Mouse (Mus musculus) stomach, embryonic 15.5 days (tissue): Measurements from ENCODE around the gene Cdk9. TPM values are rescaled to one million over a fixed set of nuclear protein-coding genes. Genes with fewer than 3 reads are reported as not detected.

Source experiments
- ATAC-seq: fragments of 200-750 bp; cut with Nextera tagmentation; 2 replicates; pipeline ENCODE4 v1.8.0; 2017; ENCODE audit warnings: low read depth, moderate number of reproducible peaks, moderate TSS enrichment; ENCODE audit not compliant: insufficient read depth, low FRiP score
- H3K27ac ChIP-seq: fragments of 300-500 bp; sonication (generic); 2 replicates; pipeline ENCODE4 v1.5.1; 2015; ENCODE audit warnings: mild to moderate bottlenecking, inconsistent platforms
- H3K27me3 ChIP-seq: fragments of 300-500 bp; sonication (generic); replicated peaks from 2 replicates; pipeline ENCODE4 v1.6.1; 2015; ENCODE audit warnings: inconsistent platforms
- H3K36me3 ChIP-seq: fragments of 300-500 bp; sonication (generic); 2 replicates; pipeline ENCODE4 v1.6.1; 2015; ENCODE audit warnings: inconsistent platforms
- H3K4me1 ChIP-seq: fragments of 300-500 bp; sonication (generic); 2 replicates; pipeline ENCODE4 v1.6.1; 2015; ENCODE audit warnings: inconsistent platforms
- H3K4me2 ChIP-seq: fragments of 300-500 bp; sonication (generic); 2 replicates; pipeline ENCODE4 v1.6.1; 2015; ENCODE audit warnings: mild to moderate bottlenecking, inconsistent platforms
- H3K4me3 ChIP-seq: fragments of 300-500 bp; sonication (generic); replicated peaks from 2 replicates; pipeline ENCODE4 v1.5.1; 2015; ENCODE audit warnings: inconsistent platforms
- H3K9ac ChIP-seq: fragments of 300-500 bp; sonication (generic); 2 replicates; pipeline ENCODE4 v1.6.1; 2015; ENCODE audit warnings: inconsistent platforms
- H3K9me3 ChIP-seq: fragments of 300-500 bp; sonication (generic); 2 replicates; pipeline ENCODE4 v1.6.1; 2016; ENCODE audit warnings: inconsistent platforms
- WGBS: fragments of 180-500 bp; shearing (Covaris S2); methylation state at CpG from one replicate; pipeline ENCODE4 v1.1.7; 2015; 5-methylcytosine and 5-hydroxymethylcytosine counted together
- polyA plus RNA-seq: library from polyadenylated mRNA; unstranded; fragments of >200 nt; fragmentation: Nextera tagmentation; extraction: Ambion mirVana; gene quantifications from 2 replicates; pipeline ENCODE4 v1.2.1, GENCODE M21; 2015

Gene Cdk9
- polyA plus RNA-seq, 1 experiment from 2014 or later: 89.8 TPM

- WGBS: 89% methylated on average over 15 of the region's 15 CpGs
- H3K36me3 ChIP-seq: peaks cover 41% of the 10 kb centered on the region
Measured at GRCm38 (mm10) chr2:32684681-32685428, 28.0 kb downstream of the Cdk9 start.

GRCm38 (mm10) chr2:32683701-32684100 is 29.2 kb downstream of the Cdk9 start:
- Histone ChIP-seq H3K4me3 (no peak overlapping the region), H3K27ac (no peak overlapping the region), H3K36me3 (peaks cover 41% of the 10 kb centered on the region), H3K27me3 (no peaks in the 10 kb centered on the region), H3K9me3 (no peaks in the 10 kb centered on the region), H3K9ac (no peak overlapping the region), H3K4me1 (peaks cover 28% of the 10 kb centered on the region), H3K4me2 (no peak overlapping the region)
- ATAC-seq: no peak
- 90% methylated on average over 10 of the region's 10 CpGs for WGBS

More at GRCm38 (mm10) chr2:32684681-32685428, 28.0 kb downstream of the Cdk9 start:
- Histone ChIP-seq H3K9ac (no peak overlapping the region), H3K4me2 (no peak overlapping the region), H3K27me3 (no peaks in the 10 kb centered on the region), H3K27ac (no peak overlapping the region), H3K4me1 (peaks cover 27% of the 10 kb centered on the region), H3K9me3 (no peaks in the 10 kb centered on the region), H3K4me3 (no peak overlapping the region)
- no peak for ATAC-seq

GRCm38 (mm10) chr2:32682721-32683417 is 30.0 kb downstream of the Cdk9 start:
- Histone ChIP-seq H3K27ac (no peak overlapping the region), H3K4me2 (no peak overlapping the region), H3K36me3 (peaks cover 40% of the 10 kb centered on the region), H3K27me3 (no peaks in the 10 kb centered on the region), H3K9ac (no peak overlapping the region), H3K4me1 (peaks cover 28% of the 10 kb centered on the region), H3K4me3 (no peak overlapping the region), H3K9me3 (no peaks in the 10 kb centered on the region)
- no peak for ATAC-seq
- WGBS: 76% methylated on average over 14 of the region's 14 CpGs

DNA sequence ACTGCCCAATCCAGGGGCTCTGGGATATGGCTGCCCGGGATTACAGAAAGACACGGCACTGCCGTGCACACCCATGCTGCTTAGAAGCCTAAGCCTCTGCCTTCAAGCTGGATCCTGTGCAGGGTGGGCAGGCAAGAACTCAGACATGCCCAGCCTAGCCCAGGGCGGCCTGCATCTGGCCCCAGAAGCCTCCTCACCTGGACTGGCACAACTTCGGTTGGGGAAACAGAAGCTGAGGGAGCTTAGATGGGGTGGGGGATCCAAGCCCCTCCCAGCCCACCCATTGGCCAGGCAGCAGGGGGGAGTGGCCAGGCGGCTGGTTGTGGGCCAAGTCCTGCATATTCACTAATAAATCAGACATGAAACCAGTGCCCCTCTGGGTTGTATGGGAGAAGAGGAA is 31.1 kb downstream of the Cdk9 start:
- Histone ChIP-seq H3K36me3 (peaks cover 33% of the 10 kb centered on the region), H3K27me3 (no peaks in the 10 kb centered on the region), H3K4me1 (peaks cover 28% of the 10 kb centered on the region), H3K9ac (no peak overlapping the region), H3K4me3 (no peak overlapping the region), H3K27ac (peak overlapping the region; percentile 65; the same call in 1 of the 2 replicates), H3K4me2 (0 out of 2 replicates have a peak overlapping the region, but pooled peaks have one; percentile 13), H3K9me3 (no peaks in the 10 kb centered on the region)
- 59% methylated on average over 6 of the region's 6 CpGs for WGBS
- peak; percentile 25 for ATAC-seq

DNA sequence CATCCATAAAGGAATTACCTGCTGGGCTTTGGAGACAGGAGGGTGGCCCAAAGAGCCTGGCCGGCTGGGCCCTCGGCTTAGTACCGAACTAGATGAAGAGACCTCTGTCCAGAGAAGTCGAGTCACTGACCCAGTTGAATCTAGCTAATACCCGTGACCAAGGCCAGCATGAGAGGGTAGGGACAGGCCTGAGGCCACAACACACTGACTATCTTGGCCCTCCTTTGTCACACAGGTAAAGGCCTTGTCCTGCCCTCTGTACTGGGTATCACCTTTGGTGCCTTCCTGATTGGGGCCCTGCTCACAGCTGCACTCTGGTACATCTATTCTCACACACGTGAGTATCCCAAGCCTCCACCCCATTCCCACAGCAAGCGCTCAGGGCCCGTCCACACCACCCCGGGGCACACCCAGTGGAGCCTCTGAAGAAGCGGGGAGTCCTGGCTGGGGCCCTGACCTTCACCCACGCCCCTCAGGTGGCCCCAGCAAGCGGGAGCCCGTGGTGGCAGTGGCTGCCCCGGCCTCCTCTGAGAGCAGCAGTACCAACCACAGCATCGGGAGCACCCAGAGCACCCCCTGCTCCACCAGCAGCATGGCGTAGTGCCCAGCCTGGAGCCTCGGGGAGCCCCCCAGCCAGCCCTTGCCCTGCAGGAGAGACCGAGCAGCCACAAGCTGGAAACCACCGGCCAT is 31.8 kb downstream of the Cdk9 start:
- H3K36me3 ChIP-seq: peaks cover 32% of the 10 kb centered on the region
- H3K4me1 ChIP-seq: peaks cover 28% of the 10 kb centered on the region
- peak overlapping the region; percentile 65 for H3K27ac ChIP-seq
- 77% methylated on average over 19 of the region's 19 CpGs for WGBS
- H3K4me2 ChIP-seq: no peak overlapping the region
- H3K9me3 ChIP-seq: no peaks in the 10 kb centered on the region
- no peak overlapping the region for H3K9ac ChIP-seq
- no peak for ATAC-seq
- no peaks in the 10 kb centered on the region for H3K27me3 ChIP-seq
- no peak overlapping the region for H3K4me3 ChIP-seq

DNA sequence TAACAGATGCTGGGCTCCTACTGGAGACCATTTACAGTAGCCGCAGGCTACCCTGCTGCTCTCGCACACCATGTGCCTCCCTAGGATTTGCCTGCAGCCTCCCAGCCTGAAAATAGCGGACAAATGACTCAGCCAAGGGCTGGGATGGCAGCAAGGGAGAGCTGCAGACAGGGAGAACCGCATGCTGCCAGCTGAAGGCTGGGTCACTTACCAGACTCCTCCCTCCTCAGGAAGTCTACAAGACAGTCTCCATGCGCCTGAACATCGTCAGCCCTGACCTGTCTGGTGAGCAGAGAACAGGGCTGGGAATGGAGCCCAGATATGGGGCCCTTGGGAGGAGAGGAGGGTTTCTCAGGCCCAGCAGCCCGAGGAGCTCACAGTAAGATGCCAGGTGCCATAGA is 32.8 kb downstream of the Cdk9 start:
- H3K4me2 ChIP-seq: no peak overlapping the region
- no peaks in the 10 kb centered on the region for H3K9me3 ChIP-seq
- H3K27me3 ChIP-seq: no peaks in the 10 kb centered on the region
- H3K36me3 ChIP-seq: peaks cover 23% of the 10 kb centered on the region
- 20% methylated on average over 7 of the region's 7 CpGs for WGBS
- peak overlapping the region; percentile 65 for H3K27ac ChIP-seq
- no peak overlapping the region for H3K9ac ChIP-seq
- peaks cover 28% of the 10 kb centered on the region for H3K4me1 ChIP-seq
- no peak overlapping the region for H3K4me3 ChIP-seq
- peak; percentile 57 for ATAC-seq

GRCm38 (mm10) chr2:32677683-32678082 is 35.2 kb downstream of the Cdk9 start:
- no peak overlapping the region for H3K4me2 ChIP-seq
- ATAC-seq: no peak
- H3K27ac ChIP-seq: no peak overlapping the region
- WGBS: 85% methylated on average over 7 of the region's 7 CpGs
- H3K9me3 ChIP-seq: no peaks in the 10 kb centered on the region
- no peaks in the 10 kb centered on the region for H3K27me3 ChIP-seq
- H3K4me1 ChIP-seq: peaks cover 28% of the 10 kb centered on the region
- no peak overlapping the region for H3K9ac ChIP-seq
- no peak overlapping the region for H3K4me3 ChIP-seq
- 0 out of 2 replicates have a peak, but pooled peaks cover 7% of the 10 kb centered on the region for H3K36me3 ChIP-seq

DNA sequence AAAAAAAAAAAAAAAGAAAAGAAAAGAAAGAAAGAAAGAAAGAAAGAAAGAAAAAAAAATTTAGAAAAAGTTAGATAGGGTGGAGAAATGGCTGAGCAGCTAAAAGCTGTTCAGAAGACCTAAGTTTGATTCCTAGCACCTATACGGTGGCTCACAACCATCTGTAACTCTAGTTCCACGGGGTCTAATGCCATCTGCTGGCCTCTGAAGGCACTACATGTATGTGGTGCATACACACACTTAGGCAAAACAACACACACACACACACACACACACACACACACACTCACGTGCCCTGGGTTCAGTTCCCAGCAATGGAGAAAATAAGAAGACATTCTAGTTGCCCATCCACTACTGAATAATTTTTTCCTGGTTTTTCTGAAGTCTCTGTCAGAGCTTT is 36.1 kb downstream of the Cdk9 start:
- no peak overlapping the region for H3K27ac ChIP-seq
- no peak overlapping the region for H3K4me3 ChIP-seq
- H3K4me1 ChIP-seq: peaks cover 24% of the 10 kb centered on the region
- H3K36me3 ChIP-seq: 0 out of 2 replicates have a peak, but pooled peaks cover 7% of the 10 kb centered on the region
- H3K9me3 ChIP-seq: no peaks in the 10 kb centered on the region
- no peak for ATAC-seq
- H3K4me2 ChIP-seq: no peak overlapping the region
- H3K27me3 ChIP-seq: no peaks in the 10 kb centered on the region
- WGBS: 92% methylated on average over 3 of the region's 3 CpGs
- H3K9ac ChIP-seq: no peak overlapping the region

- H3K9me3 ChIP-seq: no peaks in the 10 kb centered on the region
- WGBS: 66% methylated on average over 16 of the region's 16 CpGs
- H3K9ac ChIP-seq: no peak overlapping the region
- H3K4me2 ChIP-seq: no peak overlapping the region
- peaks cover 5% of the 10 kb centered on the region; the same call in 1 of the 2 replicates for H3K4me1 ChIP-seq
- H3K27me3 ChIP-seq: no peaks in the 10 kb centered on the region
- peak; percentile 67 for ATAC-seq
- 0 out of 2 replicates have a peak, but pooled peaks cover 11% of the 10 kb centered on the region for H3K36me3 ChIP-seq
- no peak overlapping the region for H3K4me3 ChIP-seq
- peak overlapping the region; percentile 48 for H3K27ac ChIP-seq
Measured at GRCm38 (mm10) chr2:32673176-32673917, 39.5 kb downstream of the Cdk9 start.

GRCm38 (mm10) chr2:32671907-32672595 is 40.8 kb downstream of the Cdk9 start:
- ATAC-seq: no peak; the same call in 1 of the 2 replicates
- WGBS: 73% methylated on average over 9 of the region's 9 CpGs
- H3K27me3 ChIP-seq: no peaks in the 10 kb centered on the region
- H3K9ac ChIP-seq: no peak overlapping the region
- 0 out of 2 replicates have a peak, but pooled peaks cover 7% of the 10 kb centered on the region for H3K36me3 ChIP-seq
- no peak overlapping the region for H3K4me2 ChIP-seq
- H3K9me3 ChIP-seq: no peaks in the 10 kb centered on the region
- H3K4me3 ChIP-seq: no peak overlapping the region
- peaks cover 5% of the 10 kb centered on the region; the same call in 1 of the 2 replicates for H3K4me1 ChIP-seq
- no peak overlapping the region for H3K27ac ChIP-seq

DNA sequence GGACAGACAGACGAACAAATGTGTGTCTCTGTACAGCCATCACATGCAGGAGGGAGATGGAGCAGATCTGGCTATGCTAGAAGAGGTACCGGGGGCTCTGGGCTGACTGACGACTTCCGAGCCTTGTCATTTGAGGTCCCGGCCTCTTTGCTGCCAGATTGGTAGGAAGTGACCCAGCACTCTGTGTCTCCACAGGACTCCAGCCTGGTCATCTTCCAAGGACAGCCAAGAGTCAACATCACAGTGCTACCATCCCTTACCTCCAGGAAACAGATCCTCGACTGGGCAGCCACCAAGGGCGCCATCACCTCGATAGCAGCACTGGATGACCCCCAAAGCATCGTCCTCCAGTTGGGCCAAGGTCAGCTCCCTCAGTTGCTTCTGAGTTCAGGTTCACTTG is 41.7 kb downstream of the Cdk9 start:
- H3K4me3 ChIP-seq: no peak overlapping the region
- no peak overlapping the region for H3K9ac ChIP-seq
- H3K27ac ChIP-seq: no peak overlapping the region
- no peak for ATAC-seq
- H3K4me1 ChIP-seq: peaks cover 5% of the 10 kb centered on the region; the same call in 1 of the 2 replicates
- no peaks in the 10 kb centered on the region for H3K9me3 ChIP-seq
- WGBS: 88% methylated on average over 9 of the region's 9 CpGs
- no peaks in the 10 kb centered on the region for H3K27me3 ChIP-seq
- H3K4me2 ChIP-seq: no peak overlapping the region
- 0 out of 2 replicates have a peak, but pooled peaks cover 7% of the 10 kb centered on the region for H3K36me3 ChIP-seq
